Mouse (Mus musculus) gastrocnemius, adult 8-10 months (tissue): ENCODE data around the gene Gm20835. TPM values are rescaled to one million over a fixed set of nuclear protein-coding genes. Genes with fewer than 3 reads are reported as not detected.
"Not testable (repeated sequence)": the region's sequence is repeated elsewhere in the genome, so short reads cannot be mapped to it uniquely, and the experiment has no call there.

ENCODE experiments used
- DNase-seq, 2 experiments: peaks; one replicate each; pipeline ENCODE4 v3.0.0; 2022; ENCODE audit warnings: low spot score in 2 of 2
- total RNA-seq, 4 experiments: library from RNA; stranded (reverse); gene quantifications; 2 replicates each; pipeline ENCODE4 v1.2.4; 2022

Gene Gm20835
- total RNA-seq, result not detected

GRCm38 (mm10) chrY:36735190-36735589 lies at the start of gene Gm20835:
Gene Gm20835, minus strand, starts transcription at chrY:36735290.
- DNase-seq, result not testable (repeated sequence)
